Mouse (Mus musculus) bone marrow macrophage, adult 2 months (primary cell): ENCODE data around the gene Triobp.

Experiments
- CTCF ChIP-seq: IDR thresholded peaks from 2 replicates; pipeline ENCODE4 v1.5.1; 2012; ENCODE audit warnings: low read depth, mild to moderate bottlenecking, low read length, moderate library complexity
- POLR2A ChIP-seq: IDR thresholded peaks from 2 replicates; pipeline ENCODE4 v1.6.1; 2012; ENCODE audit warnings: mild to moderate bottlenecking, low read depth, low read length, borderline replicate concordance

- no peak for TF ChIP-seq CTCF
- no peak for TF ChIP-seq POLR2A
Observed at GRCm38 (mm10) chr15:79025687-79026308, 78.3 kb downstream of the Triobp start.
